Mouse (Mus musculus) ES-E14 (cell line): Measurements from ENCODE around the gene Aldh1a1.

Experiments
- CHD2 ChIP-seq: IDR thresholded peaks from 2 replicates; pipeline ENCODE4 v1.6.1; 2014; ENCODE audit warnings: mild to moderate bottlenecking, low read depth, low read length, inconsistent platforms
- HCFC1 ChIP-seq: IDR thresholded peaks from 2 replicates; pipeline ENCODE4 v1.6.1; 2012; ENCODE audit warnings: low read length, inconsistent platforms, borderline replicate concordance; ENCODE audit not compliant: insufficient read depth

- TF ChIP-seq HCFC1 (no peak), CHD2 (no peak)
Observed at GRCm38 (mm10) chr19:20601739-20602138, 109.2 kb downstream of the Aldh1a1 start.
